Mouse (Mus musculus): ENCODE measurements at regions not wholly inside any gene's neighbourhood (a gene's known extent, or its start where the extent isn't known, plus 50 kb on each side); places are given as distances from the start of the nearest gene placed in this dataset.
"Not testable (repeated sequence)": the region's sequence is repeated elsewhere in the genome, so short reads cannot be mapped to it uniquely, and the experiment has no call there.

DNA sequence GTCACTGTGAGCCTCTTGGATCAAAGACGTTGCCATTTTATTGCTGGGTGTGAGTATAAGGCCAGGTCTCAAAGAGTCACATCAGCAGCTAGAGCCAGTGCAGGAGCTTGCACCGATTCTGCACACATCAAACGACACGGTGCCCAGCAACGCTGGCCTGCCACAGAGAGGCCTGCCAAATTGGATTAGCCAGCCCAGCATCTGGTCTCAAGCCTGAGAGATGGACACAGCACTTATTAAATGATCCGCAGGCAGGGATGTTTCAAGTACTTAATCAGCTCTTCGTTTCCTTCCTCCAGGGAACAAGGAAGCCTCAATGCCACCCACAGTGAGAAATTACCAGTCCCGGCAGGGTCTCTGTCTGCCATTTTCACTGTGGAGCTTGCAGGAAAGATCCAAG, 106.1 kb upstream of the Shb start:
- H3K27me3 ChIP-seq: peaks cover 10% of the 10 kb centered on the region
- 0 out of 2 replicates have a peak, but pooled peaks cover 8% of the 10 kb centered on the region for H3K9me3 ChIP-seq
- no peak overlapping the region for H3K4me2 ChIP-seq (replicated peaks)
- H3K4me1 ChIP-seq: peaks cover 18% of the 10 kb centered on the region
- H3K36me3 ChIP-seq: no peaks in the 10 kb centered on the region
- no peak for ATAC-seq (ENCODE audit: low FRiP score, low read depth)
- whole genome bisulfite sequencing: 21% methylated on average over 8 of the region's 8 CpGs
- no peak overlapping the region for H3K4me3 ChIP-seq
- no peak overlapping the region for H3K27ac ChIP-seq (replicated peaks)
- no peak overlapping the region for H3K9ac ChIP-seq (replicated peaks)

- Histone ChIP-seq H3K36me3 (no peaks in the 10 kb centered on the region), H3K27ac (replicated peaks) (no peak overlapping the region), H3K4me3 (no peak overlapping the region), H3K9me3 (0 out of 2 replicates have a peak, but pooled peaks cover 5% of the 10 kb centered on the region), H3K4me1 (peaks cover 3% of the 10 kb centered on the region; the same call in 1 of the 2 replicates), H3K27me3 (no peaks in the 10 kb centered on the region; the same call in 1 of the 2 replicates), H3K9ac (replicated peaks) (no peak overlapping the region), H3K4me2 (replicated peaks) (no peak overlapping the region)
- 76% methylated on average over 7 of the region's 7 CpGs for WGBS
- no peak for ATAC-seq (ENCODE audit: low FRiP score, low read depth)
Observed at GRCm38 (mm10) chr4:45631276-45632045, 99.2 kb upstream of the Shb start.

GRCm38 (mm10) chr4:45625633-45626032, 93.4 kb upstream of the Shb start:
- H3K36me3 ChIP-seq: no peaks in the 10 kb centered on the region
- H3K27me3 ChIP-seq: no peaks in the 10 kb centered on the region
- H3K4me1 ChIP-seq: no peaks in the 10 kb centered on the region; the same call in 1 of the 2 replicates
- no peak for ATAC-seq (ENCODE audit: low FRiP score, low read depth)
- H3K27ac ChIP-seq (replicated peaks): no peak overlapping the region
- no peak overlapping the region for H3K9ac ChIP-seq (replicated peaks)
- no peak overlapping the region for H3K4me3 ChIP-seq
- 80% methylated on average over 7 of the region's 7 CpGs for WGBS
- no peaks in the 10 kb centered on the region for H3K9me3 ChIP-seq
- H3K4me2 ChIP-seq (replicated peaks): no peak overlapping the region

DNA sequence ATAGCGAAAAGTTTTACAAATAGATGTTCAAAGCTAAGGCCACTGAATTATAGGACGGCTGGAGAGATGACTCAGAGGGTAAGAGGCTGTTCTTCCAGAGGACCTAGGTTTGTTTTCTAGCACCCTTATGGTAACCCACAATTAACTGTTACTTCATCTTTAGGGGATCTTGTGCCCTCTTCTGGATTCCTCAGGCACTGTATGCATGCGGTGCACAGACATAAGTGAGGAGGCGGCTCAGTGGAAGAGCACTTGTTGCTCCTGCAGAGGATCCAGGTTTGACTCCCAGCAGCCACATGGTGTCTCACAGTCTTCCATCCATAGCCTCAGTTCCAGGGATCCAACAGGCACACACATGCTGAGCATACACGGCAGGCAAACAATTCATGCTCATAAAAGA, 89.7 kb upstream of the Shb start:
- no peaks in the 10 kb centered on the region for H3K9me3 ChIP-seq
- H3K27me3 ChIP-seq: 0 out of 2 replicates have a peak, but pooled peaks cover 6% of the 10 kb centered on the region
- H3K27ac ChIP-seq (replicated peaks): no peak overlapping the region
- WGBS: 91% methylated on average over 5 of the region's 5 CpGs
- H3K4me2 ChIP-seq (replicated peaks): no peak overlapping the region
- no peak overlapping the region for H3K9ac ChIP-seq (replicated peaks)
- peaks cover 2% of the 10 kb centered on the region; the same call in 1 of the 2 replicates for H3K4me1 ChIP-seq
- no peak overlapping the region for H3K4me3 ChIP-seq
- ATAC-seq (ENCODE audit: low FRiP score, low read depth): no peak
- no peaks in the 10 kb centered on the region for H3K36me3 ChIP-seq

DNA sequence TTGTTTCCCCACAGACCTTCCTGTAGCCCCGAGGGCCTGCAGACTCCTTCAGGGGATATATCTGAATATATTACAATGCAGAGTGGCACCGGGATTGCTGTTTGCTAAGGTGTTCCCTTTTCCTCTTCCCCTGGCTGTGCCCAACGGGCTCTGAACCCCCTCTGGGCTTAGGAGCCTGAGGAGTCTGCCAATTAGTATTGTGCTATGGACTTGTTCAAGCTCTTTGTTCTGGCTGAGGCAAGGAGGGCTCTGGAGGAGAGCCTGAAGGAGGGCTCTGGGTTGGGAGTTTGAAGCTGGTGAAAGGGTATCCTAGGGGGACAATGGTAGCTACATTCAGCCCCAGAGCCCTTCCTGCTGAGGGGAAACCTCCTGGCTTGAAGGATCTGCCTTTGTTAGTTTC, 84.9 kb upstream of the Shb start:
- no peak for ATAC-seq (ENCODE audit: low FRiP score, low read depth)
- H3K27ac ChIP-seq (replicated peaks): no peak overlapping the region
- H3K36me3 ChIP-seq: no peaks in the 10 kb centered on the region
- 0 out of 2 replicates have a peak, but pooled peaks cover 7% of the 10 kb centered on the region for H3K27me3 ChIP-seq
- peaks cover 4% of the 10 kb centered on the region; the same call in 1 of the 2 replicates for H3K4me1 ChIP-seq
- H3K4me2 ChIP-seq (replicated peaks): no peak overlapping the region
- H3K9ac ChIP-seq (replicated peaks): no peak overlapping the region
- H3K9me3 ChIP-seq: no peaks in the 10 kb centered on the region
- 31% methylated on average over 3 of the region's 3 CpGs for WGBS
- no peak overlapping the region for H3K4me3 ChIP-seq

GRCm38 (mm10) chr4:45613498-45613897, 81.2 kb upstream of the Shb start:
- not testable (repeated sequence) for ATAC-seq (ENCODE audit: low FRiP score, low read depth); H3K9me3 ChIP-seq; H3K27ac ChIP-seq (replicated peaks); H3K9ac ChIP-seq (replicated peaks); H3K4me3 ChIP-seq; H3K4me2 ChIP-seq (replicated peaks); H3K4me1 ChIP-seq; H3K36me3 ChIP-seq
- peaks cover 22% of the 10 kb centered on the region; the same call in 1 of the 2 replicates for H3K27me3 ChIP-seq
- 74% methylated on average over 3 of the region's 3 CpGs for WGBS

- H3K27ac ChIP-seq (replicated peaks): no peak overlapping the region
- H3K27me3 ChIP-seq: peaks cover 26% of the 10 kb centered on the region
- H3K4me2 ChIP-seq (replicated peaks): no peak overlapping the region
- peaks cover 3% of the 10 kb centered on the region; the same call in 1 of the 2 replicates for H3K4me1 ChIP-seq
- H3K4me3 ChIP-seq: no peak overlapping the region
- ATAC-seq (ENCODE audit: low FRiP score, low read depth): no peak
- 65% methylated on average over 5 of the region's 5 CpGs for WGBS
- H3K36me3 ChIP-seq: no peaks in the 10 kb centered on the region
- H3K9ac ChIP-seq (replicated peaks): no peak overlapping the region
- H3K9me3 ChIP-seq: no peaks in the 10 kb centered on the region
Observed at GRCm38 (mm10) chr4:45612132-45612531, 79.9 kb upstream of the Shb start.

DNA sequence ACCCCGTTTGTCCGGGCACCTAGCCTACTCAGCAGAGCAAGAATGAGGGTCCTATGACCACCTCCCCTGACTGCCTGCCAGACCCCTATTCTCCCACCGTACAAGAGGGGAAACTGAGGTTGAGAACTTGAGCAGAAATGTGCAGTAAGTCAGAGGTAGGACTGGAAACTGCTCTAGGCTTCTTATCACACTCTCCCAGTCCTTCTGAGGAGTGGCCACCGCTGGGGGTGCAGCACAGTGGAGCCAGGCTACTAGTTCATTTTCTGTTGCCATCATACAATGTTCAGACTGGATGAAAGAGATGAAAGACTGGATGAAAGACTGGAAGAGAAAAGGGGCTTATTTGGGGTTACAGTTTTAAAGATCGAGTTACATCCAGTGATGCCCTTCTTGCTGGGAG, 78.7 kb upstream of the Shb start:
- Histone ChIP-seq H3K36me3 (no peaks in the 10 kb centered on the region), H3K27me3 (peaks cover 35% of the 10 kb centered on the region), H3K9ac (replicated peaks) (no peak overlapping the region), H3K4me2 (replicated peaks) (no peak overlapping the region), H3K27ac (replicated peaks) (no peak overlapping the region), H3K9me3 (no peaks in the 10 kb centered on the region), H3K4me3 (no peak overlapping the region), H3K4me1 (no peaks in the 10 kb centered on the region)
- ATAC-seq (ENCODE audit: low FRiP score, low read depth): no peak
- 87% methylated on average over 5 of the region's 5 CpGs for WGBS

DNA sequence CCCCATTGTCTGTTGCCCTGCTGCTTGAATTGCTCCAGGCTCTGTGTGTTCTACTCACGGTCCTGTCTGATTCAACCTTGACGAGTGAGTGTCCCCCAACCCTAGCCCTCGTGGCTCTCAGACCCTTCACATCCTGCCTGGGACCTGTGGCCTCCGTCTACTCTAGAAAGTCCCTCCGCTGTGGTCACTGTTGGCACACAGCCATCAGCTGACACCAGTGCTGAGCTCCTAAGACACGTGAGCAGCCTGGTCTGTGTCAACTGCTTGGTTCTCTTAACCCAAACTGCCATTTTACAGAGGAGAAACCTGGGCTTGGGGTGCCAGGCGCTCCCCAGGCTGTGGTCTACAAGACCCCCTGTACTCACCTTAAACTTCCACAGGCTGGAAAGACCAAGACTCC, 74.3 kb upstream of the Shb start:
- no peak overlapping the region for H3K4me3 ChIP-seq
- no peaks in the 10 kb centered on the region for H3K9me3 ChIP-seq
- no peak for ATAC-seq (ENCODE audit: low FRiP score, low read depth)
- peaks cover 52% of the 10 kb centered on the region for H3K27me3 ChIP-seq
- WGBS: 78% methylated on average over 7 of the region's 7 CpGs
- no peak overlapping the region for H3K9ac ChIP-seq (replicated peaks)
- no peak overlapping the region for H3K4me2 ChIP-seq (replicated peaks)
- H3K4me1 ChIP-seq: 0 out of 2 replicates have a peak, but pooled peaks cover 3% of the 10 kb centered on the region
- no peaks in the 10 kb centered on the region for H3K36me3 ChIP-seq
- H3K27ac ChIP-seq (replicated peaks): no peak overlapping the region

- Histone ChIP-seq H3K9me3 (no peaks in the 10 kb centered on the region), H3K27me3 (peaks cover 49% of the 10 kb centered on the region), H3K27ac (replicated peaks) (no peak overlapping the region), H3K4me3 (no peak overlapping the region), H3K9ac (replicated peaks) (no peak overlapping the region), H3K4me1 (peaks cover 5% of the 10 kb centered on the region; the same call in 1 of the 2 replicates), H3K4me2 (replicated peaks) (no peak overlapping the region), H3K36me3 (no peaks in the 10 kb centered on the region)
- WGBS: 79% methylated on average over 4 of the region's 4 CpGs
- no peak for ATAC-seq (ENCODE audit: low FRiP score, low read depth)
Observed at GRCm38 (mm10) chr4:45605681-45606080, 73.4 kb upstream of the Shb start.

GRCm38 (mm10) chr4:45604271-45604800, 72.1 kb upstream of the Shb start:
- Histone ChIP-seq H3K4me2 (replicated peaks) (no peak overlapping the region), H3K4me1 (peaks cover 8% of the 10 kb centered on the region; the same call in 1 of the 2 replicates), H3K27me3 (peaks cover 45% of the 10 kb centered on the region), H3K4me3 (no peak overlapping the region), H3K36me3 (no peaks in the 10 kb centered on the region), H3K9me3 (no peaks in the 10 kb centered on the region), H3K27ac (replicated peaks) (no peak overlapping the region), H3K9ac (replicated peaks) (no peak overlapping the region)
- ATAC-seq (ENCODE audit: low FRiP score, low read depth): no peak
- WGBS: 34% methylated on average over 5 of the region's 5 CpGs

GRCm38 (mm10) chr4:45600520-45600919, 68.2 kb upstream of the Shb start:
- Histone ChIP-seq H3K4me1 (peaks cover 8% of the 10 kb centered on the region; the same call in 1 of the 2 replicates), H3K27ac (replicated peaks) (no peak overlapping the region), H3K9me3 (peaks cover 3% of the 10 kb centered on the region; the same call in 1 of the 2 replicates), H3K9ac (replicated peaks) (no peak overlapping the region), H3K27me3 (peaks cover 17% of the 10 kb centered on the region), H3K4me2 (replicated peaks) (no peak overlapping the region), H3K36me3 (no peaks in the 10 kb centered on the region), H3K4me3 (no peak overlapping the region)
- WGBS: 30% methylated on average over 9 of the region's 9 CpGs
- no peak for ATAC-seq (ENCODE audit: low FRiP score, low read depth)
